Mouse (Mus musculus) heart, embryonic 12.5 days (tissue): Measurements from ENCODE around the gene Bahcc1. TPM values are rescaled to one million over a fixed set of nuclear protein-coding genes. Genes with fewer than 3 reads are reported as not detected.

Source experiments
- ATAC-seq: fragments of 200-750 bp; cut with Nextera tagmentation; 2 replicates; pipeline ENCODE4 v1.8.0; 2017; ENCODE audit warnings: moderate TSS enrichment, moderate library complexity; ENCODE audit not compliant: insufficient number of reproducible peaks, low FRiP score
- H3K27ac ChIP-seq: fragments of 300-500 bp; sonication (generic); 2 replicates; pipeline ENCODE4 v1.5.1; 2016; ENCODE audit warnings: mild to moderate bottlenecking, moderate library complexity; ENCODE audit not compliant: poor library complexity, severe bottlenecking
- H3K27me3 ChIP-seq: fragments of 300-500 bp; sonication (generic); replicated peaks from 2 replicates; pipeline ENCODE4 v1.6.1; 2016; ENCODE audit warnings: mild to moderate bottlenecking, moderate library complexity
- H3K36me3 ChIP-seq: fragments of 300-500 bp; sonication (generic); 2 replicates; pipeline ENCODE4 v1.6.1; 2016; ENCODE audit warnings: mild to moderate bottlenecking, moderate library complexity
- H3K4me1 ChIP-seq: fragments of 300-500 bp; sonication (generic); replicated peaks from 2 replicates; pipeline ENCODE4 v1.6.1; 2016; ENCODE audit warnings: mild to moderate bottlenecking
- H3K4me2 ChIP-seq: fragments of 300-500 bp; sonication (generic); 2 replicates; pipeline ENCODE4 v1.6.1; 2016; ENCODE audit warnings: mild to moderate bottlenecking, moderate library complexity
- H3K4me3 ChIP-seq: fragments of 300-500 bp; sonication (generic); 2 replicates; pipeline ENCODE4 v1.5.1; 2016; ENCODE audit warnings: mild to moderate bottlenecking
- H3K9ac ChIP-seq: fragments of 300-500 bp; sonication (generic); 2 replicates; pipeline ENCODE4 v1.6.1; 2016; ENCODE audit warnings: mild to moderate bottlenecking, moderate library complexity
- H3K9me3 ChIP-seq: fragments of 300-500 bp; sonication (generic); replicated peaks from 2 replicates; pipeline ENCODE4 v1.6.1; 2016; ENCODE audit warnings: mild to moderate bottlenecking, moderate library complexity
- WGBS: fragments of 180-500 bp; shearing (Covaris S2); methylation state at CpG from one replicate; pipeline ENCODE4 v1.1.7; 2016; 5-methylcytosine and 5-hydroxymethylcytosine counted together
- polyA plus RNA-seq: library from polyadenylated mRNA; unstranded; fragments of >200 nt; fragmentation: Nextera tagmentation; extraction: Ambion mirVana; gene quantifications from 2 replicates; pipeline ENCODE4 v1.2.1, GENCODE M21; 2016

The Bahcc1 gene
- 6.5 and 7.6 TPM in 2 replicates for polyA plus RNA-seq

DNA sequence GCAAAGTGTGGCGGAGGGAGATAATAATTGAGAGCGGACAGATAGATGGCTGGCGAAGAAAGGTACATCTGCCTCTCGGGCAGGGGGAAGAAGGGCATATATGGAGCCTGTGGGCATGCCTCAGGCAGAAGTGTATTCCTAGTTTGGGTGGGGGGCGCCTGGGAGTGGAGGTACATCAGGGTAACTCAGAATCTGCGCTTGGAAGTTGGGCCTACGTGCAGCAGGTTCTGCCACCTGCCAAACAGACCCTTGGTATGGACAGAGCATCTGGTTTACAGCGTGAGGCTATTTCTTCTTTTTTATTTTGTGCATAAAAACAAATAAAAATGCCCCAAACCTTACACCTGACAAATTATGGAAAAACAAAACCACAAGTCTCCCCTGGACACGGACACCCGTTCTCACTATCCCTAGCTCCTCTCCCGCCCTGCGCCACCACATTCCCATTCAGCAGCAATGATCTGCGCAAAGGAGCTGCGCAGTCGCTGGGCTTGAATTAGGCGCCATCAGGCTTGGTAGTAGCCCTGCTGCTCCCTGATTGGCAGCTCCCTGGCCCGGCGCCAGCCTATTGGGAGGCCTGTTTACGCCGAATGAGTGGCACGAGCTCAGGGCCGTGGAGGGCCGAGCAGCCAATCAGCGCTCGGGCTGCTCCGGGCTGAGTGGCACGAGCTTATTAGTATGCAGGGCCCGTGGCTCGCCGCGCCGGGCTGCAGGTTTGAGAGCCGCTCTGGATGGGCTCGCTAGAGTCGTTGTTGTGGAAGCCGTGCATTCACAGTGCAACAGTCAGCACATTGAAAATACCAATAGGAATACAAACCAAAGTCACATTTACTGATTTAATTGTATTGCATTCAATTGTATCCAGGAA lies at the start of gene Bahcc1:
Gene Bahcc1, plus strand, starts transcription at position 718 of the 868 bp plus-strand sequence.
- Histone ChIP-seq H3K9ac (peak within 1 kb of the TSS; percentile 96), H3K27me3 (no peaks in the 10 kb centered on the region), H3K4me2 (peak within 1 kb of the TSS; percentile 100), H3K9me3 (no peaks in the 10 kb centered on the region), H3K4me1 (peaks cover 30% of the 10 kb centered on the region), H3K27ac (peak within 1 kb of the TSS; percentile 92), H3K4me3 (peak within 1 kb of the TSS; percentile 98), H3K36me3 (no peaks in the 10 kb centered on the region)
- WGBS: 2% methylated on average over 36 of the region's 36 CpGs
- peak; percentile 90 for ATAC-seq

DNA sequence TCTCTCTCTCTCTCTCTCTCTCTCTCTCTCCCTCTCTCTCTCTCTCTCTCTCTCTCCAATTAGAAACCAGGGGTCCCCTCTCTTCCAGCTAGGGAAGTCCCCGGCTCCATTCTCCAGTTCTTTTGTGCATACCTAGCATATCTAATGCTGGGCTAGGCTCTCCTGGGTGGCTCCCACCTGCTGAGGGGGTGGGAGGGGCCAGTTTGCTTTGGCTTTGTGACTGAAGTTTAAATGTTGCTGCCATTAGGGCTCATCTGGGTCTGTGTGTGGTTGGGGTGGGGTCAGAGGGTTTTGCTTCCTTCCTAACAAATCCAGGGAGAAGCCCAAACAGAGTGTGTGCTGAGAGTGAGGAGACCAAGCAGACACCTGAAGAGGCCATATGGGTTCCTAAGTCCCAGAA lies 49.6 kb upstream of the Bahcc1 start:
- peak overlapping the region; percentile 97; the same call in 1 of the 2 replicates for H3K4me2 ChIP-seq
- H3K4me3 ChIP-seq: no peak overlapping the region
- no peaks in the 10 kb centered on the region for H3K27me3 ChIP-seq
- peaks cover 48% of the 10 kb centered on the region for H3K4me1 ChIP-seq
- peak overlapping the region; percentile 95; the same call in 1 of the 2 replicates for H3K27ac ChIP-seq
- H3K9me3 ChIP-seq: no peaks in the 10 kb centered on the region
- H3K36me3 ChIP-seq: peaks cover 11% of the 10 kb centered on the region; the same call in 1 of the 2 replicates
- no peak for ATAC-seq
- H3K9ac ChIP-seq: no peak overlapping the region; the same call in 1 of the 2 replicates
- 31% methylated on average over 1 of the region's 1 CpGs for WGBS

DNA sequence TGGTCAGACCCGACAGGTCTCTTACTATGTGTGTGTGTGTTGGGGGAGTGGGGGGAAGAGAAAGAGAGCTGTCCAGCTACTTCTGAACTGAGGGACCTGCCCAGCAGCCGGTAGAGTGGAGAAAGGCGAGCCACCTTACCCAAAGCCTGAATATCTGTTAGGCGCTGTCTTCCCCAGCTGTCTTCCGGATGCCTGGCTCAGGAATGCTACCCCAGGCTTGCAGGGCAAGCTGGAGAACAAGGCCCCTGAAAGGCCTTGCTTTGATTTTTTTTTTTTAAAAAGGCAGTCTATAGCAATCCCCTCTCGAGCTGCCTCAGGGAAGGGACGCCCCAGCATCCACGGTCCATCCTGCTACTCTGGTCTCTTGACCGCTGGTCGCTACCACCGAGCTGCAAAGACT lies 49.0 kb upstream of the Bahcc1 start:
- peaks cover 11% of the 10 kb centered on the region; the same call in 1 of the 2 replicates for H3K36me3 ChIP-seq
- no peaks in the 10 kb centered on the region for H3K27me3 ChIP-seq
- H3K27ac ChIP-seq: peak overlapping the region; percentile 95
- peaks cover 48% of the 10 kb centered on the region for H3K4me1 ChIP-seq
- ATAC-seq: no peak
- peak overlapping the region; percentile 87 for H3K9ac ChIP-seq
- peak overlapping the region; percentile 97 for H3K4me2 ChIP-seq
- no peak overlapping the region for H3K4me3 ChIP-seq
- 34% methylated on average over 11 of the region's 11 CpGs for WGBS
- no peaks in the 10 kb centered on the region for H3K9me3 ChIP-seq

DNA sequence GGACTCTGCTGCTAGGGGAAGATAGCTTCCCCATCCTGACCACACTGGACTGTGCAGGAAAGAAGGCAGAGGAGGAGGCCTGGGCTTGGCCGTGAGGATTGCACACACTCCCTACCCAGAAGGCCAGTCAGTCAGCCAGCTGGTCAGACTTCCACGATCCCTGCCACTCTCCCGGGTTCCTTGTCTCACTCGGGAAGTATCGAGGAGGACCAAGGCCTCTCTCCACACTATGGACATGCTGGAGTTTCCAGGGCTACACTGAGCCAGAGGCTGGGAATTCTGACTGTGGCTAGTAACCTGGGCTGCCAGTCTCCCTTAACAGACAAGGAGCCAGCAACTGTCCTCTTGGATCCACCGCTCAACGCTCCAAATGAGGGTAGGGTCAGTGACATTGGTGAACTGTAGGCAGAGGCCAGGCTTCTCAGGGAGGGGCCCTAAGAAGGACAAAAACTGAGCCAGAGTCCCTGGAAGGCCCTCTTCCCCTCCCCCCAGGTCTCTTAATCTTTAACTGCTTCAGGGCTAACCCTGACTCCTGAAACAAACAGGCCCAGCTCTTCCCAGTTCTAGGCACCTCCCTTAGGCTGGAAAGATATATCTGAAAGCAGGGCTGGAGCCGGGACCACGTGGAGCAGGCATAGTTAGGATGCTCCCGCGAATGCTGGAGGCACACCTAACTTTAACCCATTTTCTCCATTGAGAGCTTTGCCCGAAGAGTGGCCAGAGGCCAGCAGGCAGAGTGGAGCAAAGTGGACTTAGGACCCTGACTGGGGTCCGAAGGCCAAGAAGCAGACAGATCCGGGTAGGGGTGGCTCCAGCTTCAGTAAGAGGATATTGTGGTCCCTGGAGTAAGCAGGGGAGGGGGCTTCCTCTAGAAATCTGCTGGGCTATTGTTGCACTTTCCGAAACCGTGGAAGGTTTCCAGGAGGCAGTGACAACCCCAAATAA lies 48.1 kb upstream of the Bahcc1 start:
- H3K9ac ChIP-seq: peak overlapping the region; percentile 87
- no peaks in the 10 kb centered on the region for H3K9me3 ChIP-seq
- H3K4me2 ChIP-seq: peak overlapping the region; percentile 97
- peaks cover 48% of the 10 kb centered on the region for H3K4me1 ChIP-seq
- 5% methylated on average over 16 of the region's 16 CpGs for WGBS
- peaks cover 11% of the 10 kb centered on the region; the same call in 1 of the 2 replicates for H3K36me3 ChIP-seq
- H3K27ac ChIP-seq: peak overlapping the region; percentile 95
- H3K4me3 ChIP-seq: peak overlapping the region; percentile 62
- H3K27me3 ChIP-seq: no peaks in the 10 kb centered on the region
- ATAC-seq: peak; percentile 58

DNA sequence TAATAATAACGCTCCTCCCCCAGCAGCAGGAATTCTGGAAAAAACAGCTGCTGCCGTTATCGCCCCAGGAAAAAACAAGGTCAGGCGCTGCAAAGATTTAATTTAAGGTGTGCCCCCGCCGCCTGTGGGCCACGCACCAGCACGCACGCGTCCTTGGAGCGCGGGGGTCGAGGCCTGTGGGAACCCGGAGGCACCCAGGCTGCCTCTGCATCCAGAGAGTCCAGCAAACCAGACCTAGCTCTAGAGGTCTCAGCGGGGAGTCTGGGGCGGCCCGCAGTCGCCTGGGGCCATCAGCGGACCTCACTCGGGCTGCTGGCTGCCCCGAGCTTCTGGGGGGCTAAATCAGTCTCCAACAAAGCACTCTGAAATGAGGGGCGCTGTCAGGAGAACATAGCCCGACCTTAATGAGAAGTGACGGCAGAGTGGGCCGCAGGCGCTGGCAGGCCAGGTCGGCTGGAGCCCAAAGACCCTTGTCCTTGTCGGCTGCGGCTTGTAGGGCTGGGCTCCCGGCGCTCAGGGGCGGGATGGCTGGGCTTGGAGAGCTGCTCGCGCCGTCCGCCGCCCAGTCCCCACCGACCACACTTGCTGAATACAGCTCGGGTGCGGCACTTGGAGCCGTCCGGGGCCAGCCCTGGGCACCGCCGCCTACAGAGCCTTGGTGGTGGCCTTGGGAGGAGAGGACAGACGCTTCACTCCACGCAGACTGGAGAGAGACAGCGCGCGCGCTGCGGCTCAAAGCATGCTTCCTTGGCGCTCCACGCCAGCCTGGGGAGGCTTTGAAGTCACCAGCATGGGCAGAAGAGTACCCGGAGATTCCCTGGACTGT lies 47.2 kb upstream of the Bahcc1 start:
- ATAC-seq: no peak
- Histone ChIP-seq H3K4me3 (peak overlapping the region; percentile 62), H3K9me3 (no peaks in the 10 kb centered on the region), H3K9ac (peak overlapping the region; percentile 87), H3K36me3 (peaks cover 11% of the 10 kb centered on the region; the same call in 1 of the 2 replicates), H3K4me1 (peaks cover 51% of the 10 kb centered on the region), H3K4me2 (peak overlapping the region; percentile 97), H3K27ac (peak overlapping the region; percentile 95), H3K27me3 (no peaks in the 10 kb centered on the region)
- WGBS: 2% methylated on average over 54 of the region's 54 CpGs

DNA sequence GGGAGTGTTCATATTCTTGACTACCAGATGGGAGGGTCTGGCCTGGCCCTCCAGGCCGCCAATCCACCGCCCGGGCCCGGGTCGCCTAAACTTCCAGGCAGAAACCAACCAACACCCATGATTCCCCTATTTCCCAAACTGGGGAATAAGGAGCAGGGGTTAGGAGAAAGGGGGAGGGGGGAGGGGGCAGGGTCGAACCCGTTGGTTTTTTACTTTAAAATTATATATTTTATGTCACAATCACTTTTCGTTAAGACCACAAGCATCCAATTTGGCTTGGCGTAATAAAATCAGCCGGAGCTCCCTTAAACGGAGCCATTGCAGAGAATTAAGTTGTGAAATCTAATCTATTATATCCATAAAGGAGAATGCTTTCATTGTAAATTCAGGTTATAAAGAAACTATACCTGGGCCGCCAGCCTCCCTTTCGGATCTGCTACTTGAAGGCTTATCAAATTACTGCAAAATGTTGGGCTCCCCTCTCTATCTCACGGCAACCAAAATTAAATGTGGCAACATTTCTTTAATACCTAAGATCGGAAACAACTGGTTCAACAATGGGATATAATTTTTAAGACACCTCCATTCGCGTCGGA lies 46.5 kb upstream of the Bahcc1 start:
- no peak for ATAC-seq
- peaks cover 11% of the 10 kb centered on the region; the same call in 1 of the 2 replicates for H3K36me3 ChIP-seq
- WGBS: 10% methylated on average over 18 of the region's 18 CpGs
- H3K9ac ChIP-seq: peak overlapping the region; percentile 87
- H3K4me2 ChIP-seq: peak overlapping the region; percentile 97
- peak overlapping the region; percentile 62 for H3K4me3 ChIP-seq
- peaks cover 58% of the 10 kb centered on the region for H3K4me1 ChIP-seq
- H3K9me3 ChIP-seq: no peaks in the 10 kb centered on the region
- H3K27me3 ChIP-seq: no peaks in the 10 kb centered on the region
- peak overlapping the region; percentile 95 for H3K27ac ChIP-seq

DNA sequence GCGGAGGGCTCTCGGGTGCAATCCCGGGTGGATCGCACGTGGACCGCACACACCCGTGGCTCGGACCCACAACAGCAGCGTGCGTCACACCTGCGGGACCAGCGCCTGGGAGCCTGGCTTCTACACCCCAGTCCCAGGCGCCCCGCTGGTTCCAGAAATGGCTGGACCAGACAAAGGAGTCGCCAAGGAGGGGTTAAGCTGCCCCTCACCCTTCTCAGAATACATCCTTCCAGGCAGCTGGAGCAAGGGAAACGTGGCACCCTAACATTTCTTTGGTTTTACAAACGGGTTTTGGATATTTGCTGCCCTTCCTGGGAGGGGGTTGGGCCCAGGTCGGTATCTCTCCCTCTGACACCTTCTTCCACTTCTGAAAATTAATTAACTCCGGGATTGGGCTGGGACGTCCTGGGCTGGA lies 45.9 kb upstream of the Bahcc1 start:
- peak overlapping the region; percentile 62 for H3K4me3 ChIP-seq
- peak overlapping the region; percentile 97 for H3K4me2 ChIP-seq
- WGBS: 3% methylated on average over 20 of the region's 20 CpGs

DNA sequence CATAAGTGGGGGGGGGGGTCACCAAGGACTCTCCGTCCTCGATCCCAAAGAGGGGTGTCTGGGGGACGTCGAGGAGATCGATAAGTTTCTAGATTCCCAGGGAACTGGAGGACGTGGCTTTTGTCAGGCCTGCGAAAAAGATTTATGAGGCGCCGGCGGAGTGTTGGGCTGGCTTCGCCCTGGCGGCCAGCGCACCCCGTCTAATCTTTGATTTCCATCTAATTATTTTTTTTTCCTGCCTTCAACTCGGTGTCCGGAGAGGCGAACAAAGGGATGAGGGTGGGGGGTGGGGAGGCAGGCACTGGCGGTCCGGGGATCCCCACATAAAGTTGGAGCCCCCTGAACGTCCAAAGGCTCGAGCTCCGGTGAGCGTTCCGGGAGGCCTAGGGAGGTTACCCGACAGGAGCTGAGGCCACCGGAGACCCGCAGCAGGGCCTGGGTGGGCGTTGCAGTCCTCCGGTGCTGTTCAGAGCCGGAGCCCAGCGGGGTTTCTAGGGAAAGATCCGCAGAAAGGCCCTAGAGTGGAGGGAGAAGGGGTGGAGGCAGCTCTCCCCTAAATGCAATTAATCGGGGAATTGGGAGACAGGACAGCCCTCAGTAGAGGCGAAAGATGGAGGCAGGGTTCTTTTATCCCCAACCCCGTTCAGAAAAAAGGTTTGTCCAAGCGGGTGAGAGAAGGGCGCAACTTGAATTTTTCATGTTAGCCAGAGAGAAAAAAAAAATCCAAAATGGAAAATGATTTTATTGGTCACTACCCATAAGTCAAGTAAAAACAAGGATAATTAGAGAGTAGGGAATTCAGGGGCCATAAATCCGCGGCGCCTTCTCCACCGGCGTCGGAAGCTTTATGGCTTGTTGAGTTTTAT lies 45.3 kb upstream of the Bahcc1 start:
- Histone ChIP-seq H3K27ac (peak overlapping the region; percentile 66), H3K36me3 (peaks cover 11% of the 10 kb centered on the region; the same call in 1 of the 2 replicates), H3K4me1 (peaks cover 60% of the 10 kb centered on the region), H3K9me3 (no peaks in the 10 kb centered on the region), H3K9ac (peak overlapping the region; percentile 87), H3K27me3 (no peaks in the 10 kb centered on the region), H3K4me3 (peak overlapping the region; percentile 62), H3K4me2 (peak overlapping the region; percentile 97)
- no peak for ATAC-seq
- under 1% methylated on average over 43 of the region's 43 CpGs for WGBS

More for the DNA sequence above, 45.9 kb upstream of the Bahcc1 start:
- Histone ChIP-seq H3K27ac (peak overlapping the region; percentile 66), H3K9me3 (no peaks in the 10 kb centered on the region), H3K9ac (peak overlapping the region; percentile 87), H3K27me3 (no peaks in the 10 kb centered on the region), H3K36me3 (peaks cover 11% of the 10 kb centered on the region; the same call in 1 of the 2 replicates), H3K4me1 (peaks cover 63% of the 10 kb centered on the region)
- no peak for ATAC-seq

DNA sequence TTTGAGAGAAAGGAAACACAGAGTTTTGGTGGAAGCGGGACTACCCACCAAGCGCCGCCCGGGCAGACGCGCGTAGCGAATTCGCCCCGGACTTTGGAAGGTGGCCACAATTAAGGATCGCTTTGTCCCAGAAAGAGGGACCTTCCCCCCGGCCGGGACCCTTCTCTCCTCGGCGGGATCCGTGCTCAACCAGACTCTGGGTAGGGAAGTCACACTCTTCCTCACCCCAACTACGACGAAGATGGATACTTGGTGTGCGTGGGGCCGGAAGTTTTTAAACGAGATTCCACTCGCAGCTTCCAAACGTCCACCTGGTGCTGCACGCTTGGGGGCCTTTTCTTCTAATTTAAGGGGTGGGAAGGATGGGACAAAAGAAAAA lies 44.7 kb upstream of the Bahcc1 start:
- H3K9me3 ChIP-seq: no peaks in the 10 kb centered on the region
- peak overlapping the region; percentile 62 for H3K4me3 ChIP-seq
- peaks cover 11% of the 10 kb centered on the region; the same call in 1 of the 2 replicates for H3K36me3 ChIP-seq
- no peaks in the 10 kb centered on the region for H3K27me3 ChIP-seq
- H3K4me1 ChIP-seq: peaks cover 54% of the 10 kb centered on the region
- peak overlapping the region; percentile 97 for H3K4me2 ChIP-seq
- under 1% methylated on average over 24 of the region's 24 CpGs for WGBS
- peak overlapping the region; percentile 93 for H3K27ac ChIP-seq
- H3K9ac ChIP-seq: peak overlapping the region; percentile 87
- ATAC-seq: no peak
